Mouse (Mus musculus) neural tube, embryonic 13.5 days (tissue): Measurements from ENCODE around the gene Rnf114. TPM values are rescaled to one million over a fixed set of nuclear protein-coding genes. Genes with fewer than 3 reads are reported as not detected.

Experiments used
- ATAC-seq: fragments of 200-750 bp; cut with Nextera tagmentation; 2 replicates; pipeline ENCODE4 v1.8.0; 2017; ENCODE audit warnings: low read depth, mild to moderate bottlenecking, moderate TSS enrichment, moderate library complexity
- H3K27ac ChIP-seq: fragments of 300-500 bp; sonication (generic); replicated peaks from 2 replicates; pipeline ENCODE4 v1.5.1; 2015; ENCODE audit warnings: moderate library complexity, mild to moderate bottlenecking, inconsistent platforms
- H3K27me3 ChIP-seq: fragments of 300-500 bp; sonication (generic); 2 replicates; pipeline ENCODE4 v1.6.1; 2015; ENCODE audit warnings: mild to moderate bottlenecking, inconsistent platforms
- H3K36me3 ChIP-seq: fragments of 300-500 bp; sonication (generic); 2 replicates; pipeline ENCODE4 v1.6.1; 2015; ENCODE audit warnings: mild to moderate bottlenecking, inconsistent platforms
- H3K4me1 ChIP-seq: fragments of 300-500 bp; sonication (generic); replicated peaks from 2 replicates; pipeline ENCODE4 v1.6.1; 2015; ENCODE audit warnings: inconsistent platforms
- H3K4me2 ChIP-seq: fragments of 300-500 bp; sonication (generic); 2 replicates; pipeline ENCODE4 v1.6.1; 2015; ENCODE audit warnings: inconsistent platforms, mild to moderate bottlenecking, moderate library complexity
- H3K4me3 ChIP-seq: fragments of 300-500 bp; sonication (generic); 2 replicates; pipeline ENCODE4 v1.5.1; 2015; ENCODE audit warnings: mild to moderate bottlenecking, inconsistent platforms
- H3K9ac ChIP-seq: fragments of 300-500 bp; sonication (generic); 2 replicates; pipeline ENCODE4 v1.6.1; 2015; ENCODE audit warnings: moderate library complexity, mild to moderate bottlenecking, inconsistent platforms
- H3K9me3 ChIP-seq: fragments of 300-500 bp; sonication (generic); 2 replicates; pipeline ENCODE4 v1.6.1; 2016; ENCODE audit warnings: inconsistent platforms
- WGBS: fragments of 180-500 bp; shearing (Covaris S2); methylation state at CpG from one replicate; pipeline ENCODE4 v1.1.7; 2015; 5-methylcytosine and 5-hydroxymethylcytosine counted together
- polyA plus RNA-seq: library from polyadenylated mRNA; unstranded; fragments of >200 nt; fragmentation: Nextera tagmentation; extraction: Ambion mirVana; gene quantifications from 2 replicates; pipeline ENCODE4 v1.2.1, GENCODE M21; 2015

Gene Rnf114
- polyA plus RNA-seq, 1 experiment from 2014 or later = 128 TPM

DNA sequence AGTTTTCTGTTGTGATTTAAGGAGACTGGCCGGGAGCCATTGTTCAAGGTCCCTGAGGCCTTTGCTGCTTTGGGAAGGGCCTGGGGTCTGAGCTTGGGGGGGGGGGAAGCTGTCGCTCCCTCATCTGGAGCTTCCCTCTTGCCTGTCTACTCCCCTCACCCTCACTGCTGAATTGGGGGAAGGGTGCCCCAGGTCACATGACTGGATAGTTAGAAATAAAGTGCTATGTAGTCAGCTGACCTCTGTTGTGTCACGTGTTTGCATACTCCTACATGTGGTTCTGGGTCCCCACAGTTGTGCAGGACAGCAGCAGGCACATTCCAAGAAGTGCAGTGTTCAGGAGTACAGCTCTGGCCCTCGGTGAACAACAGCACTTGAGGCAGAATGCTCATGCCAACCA is 15.7 kb upstream of the Rnf114 start:
- Histone ChIP-seq H3K4me3 (no peak overlapping the region), H3K36me3 (peaks cover 50% of the 10 kb centered on the region), H3K9ac (0 out of 2 replicates have a peak overlapping the region, but pooled peaks have one; percentile 50), H3K27me3 (no peaks in the 10 kb centered on the region), H3K9me3 (no peaks in the 10 kb centered on the region), H3K4me1 (peaks cover 23% of the 10 kb centered on the region), H3K4me2 (peak overlapping the region; percentile 22), H3K27ac (peak overlapping the region; percentile 88)
- 71% methylated on average over 4 of the region's 4 CpGs for WGBS
- ATAC-seq = peak; percentile 25; the same call in 1 of the 2 replicates

DNA sequence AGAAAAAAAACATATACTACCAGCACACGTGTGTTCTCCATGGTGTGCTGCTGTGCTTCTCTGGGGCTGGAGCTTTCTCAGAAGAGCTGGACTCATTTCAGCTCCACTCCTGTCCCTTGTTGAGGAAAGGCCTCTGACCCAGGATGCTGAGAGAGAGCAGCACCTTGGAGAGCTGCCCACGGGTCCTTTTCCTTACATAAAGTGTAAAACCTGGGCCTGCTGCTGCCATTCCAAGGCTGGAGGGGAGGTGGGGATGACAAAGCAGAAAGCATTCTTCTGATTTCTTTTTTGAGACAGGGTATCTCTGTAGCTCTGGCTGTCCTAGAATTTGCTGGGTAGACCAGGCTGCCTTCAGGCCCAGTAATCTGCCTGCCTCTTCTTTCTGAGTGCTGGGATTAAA is 14.3 kb upstream of the Rnf114 start:
- Histone ChIP-seq H3K4me3 (no peak overlapping the region), H3K9ac (no peak overlapping the region), H3K4me2 (no peak overlapping the region), H3K9me3 (no peaks in the 10 kb centered on the region), H3K4me1 (peaks cover 23% of the 10 kb centered on the region), H3K27me3 (no peaks in the 10 kb centered on the region), H3K36me3 (peaks cover 51% of the 10 kb centered on the region), H3K27ac (no peak overlapping the region)
- ATAC-seq = no peak
- 46% methylated on average over 2 of the region's 2 CpGs for WGBS

DNA sequence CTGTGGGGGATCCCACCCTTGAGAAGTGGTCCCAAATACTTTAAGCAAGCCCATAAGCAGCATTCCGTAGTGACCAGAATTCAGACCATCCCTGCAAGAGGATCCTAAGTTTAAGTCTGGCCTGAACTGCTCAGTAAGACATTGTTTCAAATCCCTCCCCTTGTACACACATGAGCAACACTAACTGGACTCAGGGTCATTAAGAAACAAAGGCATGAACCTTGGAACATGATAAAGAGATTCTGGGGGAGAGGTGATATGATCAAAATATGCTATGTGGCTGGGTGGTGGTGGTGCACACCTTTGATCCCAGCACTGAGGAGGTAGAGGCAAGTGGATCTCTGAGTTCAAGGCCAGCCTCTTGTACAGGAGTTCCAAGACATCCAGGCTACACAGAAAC is 12.9 kb upstream of the Rnf114 start:
- H3K9me3 ChIP-seq = no peaks in the 10 kb centered on the region
- no peaks in the 10 kb centered on the region for H3K27me3 ChIP-seq
- H3K4me2 ChIP-seq = no peak overlapping the region
- H3K36me3 ChIP-seq = peaks cover 51% of the 10 kb centered on the region
- no peak overlapping the region for H3K9ac ChIP-seq
- H3K27ac ChIP-seq = no peak overlapping the region
- WGBS = 89% methylated on average over 1 of the region's 1 CpGs
- peaks cover 23% of the 10 kb centered on the region for H3K4me1 ChIP-seq
- no peak overlapping the region for H3K4me3 ChIP-seq
- ATAC-seq = no peak

DNA sequence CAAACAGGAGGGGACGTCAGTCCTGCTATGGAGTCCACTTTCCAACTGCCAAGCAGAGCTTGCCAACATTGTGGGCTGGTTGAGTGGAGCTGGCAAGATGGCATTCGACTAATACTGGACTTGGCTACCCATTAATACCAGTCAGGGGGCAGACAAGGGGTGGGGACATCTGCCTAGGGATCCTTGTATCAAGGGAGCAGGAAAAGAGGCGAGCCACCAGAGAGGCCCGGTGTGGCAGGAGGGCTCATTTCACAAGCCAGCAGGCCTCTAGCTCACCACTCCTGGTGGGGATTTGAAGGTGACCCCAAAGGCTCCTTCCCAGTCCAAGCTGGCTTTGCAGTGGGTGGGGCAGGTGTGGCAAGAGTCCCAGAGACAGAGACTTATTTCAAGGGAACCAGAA is 9.8 kb upstream of the Rnf114 start:
- peaks cover 52% of the 10 kb centered on the region for H3K36me3 ChIP-seq
- H3K27me3 ChIP-seq = no peaks in the 10 kb centered on the region
- no peak overlapping the region for H3K9ac ChIP-seq
- no peak overlapping the region for H3K4me2 ChIP-seq
- no peak overlapping the region for H3K4me3 ChIP-seq
- no peak for ATAC-seq
- 94% methylated on average over 4 of the region's 4 CpGs for WGBS
- H3K9me3 ChIP-seq = no peaks in the 10 kb centered on the region
- peaks cover 19% of the 10 kb centered on the region for H3K4me1 ChIP-seq
- H3K27ac ChIP-seq = no peak overlapping the region

DNA sequence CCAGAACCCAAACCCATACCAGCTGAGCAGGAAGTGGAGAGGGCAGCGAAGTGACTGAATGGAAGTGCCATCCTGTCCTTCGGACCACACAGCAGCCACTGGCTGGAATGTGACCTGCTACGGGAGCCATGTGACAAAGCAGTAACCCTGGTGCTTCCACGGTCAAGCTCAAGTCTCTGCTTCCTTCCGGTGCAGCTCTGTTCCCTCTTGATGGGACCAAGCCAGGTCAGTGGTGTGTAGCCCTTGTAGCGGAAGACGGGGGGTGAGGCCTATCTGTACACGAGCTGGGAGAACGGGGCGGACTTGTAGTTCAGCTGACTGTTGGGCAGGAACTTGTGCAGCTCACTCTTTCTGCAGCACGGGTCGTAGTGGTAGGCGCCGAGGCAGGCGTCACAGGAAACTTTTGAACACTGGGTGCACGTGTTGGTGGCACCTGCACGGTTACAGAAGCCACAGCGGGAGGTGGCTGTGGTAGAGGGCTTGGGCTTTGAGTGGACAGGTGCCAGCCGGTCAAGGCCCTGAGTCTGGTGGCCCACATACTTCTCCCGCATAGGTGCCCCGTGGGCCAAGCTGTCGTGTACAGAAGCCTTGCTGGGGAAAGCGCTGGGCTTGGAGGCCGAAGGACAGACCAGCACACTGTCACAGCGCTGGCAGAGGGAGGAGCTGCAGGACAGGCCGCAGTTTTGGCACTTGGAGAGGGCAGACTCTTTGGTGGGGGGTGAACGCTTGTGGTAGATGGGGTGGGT is 9.2 kb upstream of the Rnf114 start:
- WGBS = 94% methylated on average over 27 of the region's 27 CpGs
- Histone ChIP-seq H3K9ac (no peak overlapping the region), H3K27ac (no peak overlapping the region), H3K4me3 (no peak overlapping the region), H3K4me2 (no peak overlapping the region), H3K9me3 (no peaks in the 10 kb centered on the region), H3K27me3 (no peaks in the 10 kb centered on the region), H3K36me3 (peaks cover 52% of the 10 kb centered on the region), H3K4me1 (peaks cover 20% of the 10 kb centered on the region)
- no peak for ATAC-seq

DNA sequence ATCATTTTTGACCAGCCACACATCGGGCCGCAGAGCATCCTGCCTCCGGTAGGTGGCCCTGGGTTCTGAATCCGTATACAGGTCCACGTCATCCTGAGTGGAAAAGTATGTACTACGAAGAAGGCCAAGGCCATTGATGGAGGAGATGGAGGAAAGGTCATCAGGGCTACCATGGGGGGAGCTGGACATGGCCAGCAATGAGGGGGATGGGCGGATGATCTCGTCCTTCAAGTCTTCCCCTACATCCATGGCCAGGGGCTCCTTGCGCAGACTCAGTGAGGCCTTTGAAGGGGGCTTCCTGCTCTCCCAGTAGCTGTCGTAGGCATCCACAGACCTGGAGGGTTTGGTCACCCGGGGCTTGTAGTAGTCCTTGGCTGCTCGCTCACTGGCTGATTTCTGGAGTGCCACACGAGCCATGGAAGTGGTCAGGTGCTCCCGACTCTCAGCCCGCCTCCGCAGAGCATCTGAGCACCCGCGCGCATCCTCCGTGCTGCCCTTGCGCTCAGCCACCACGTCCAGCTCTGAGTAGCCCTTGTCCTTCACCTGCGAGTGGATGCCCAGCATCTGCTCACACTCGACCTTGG is 8.5 kb upstream of the Rnf114 start:
- H3K4me3 ChIP-seq = no peak overlapping the region
- H3K36me3 ChIP-seq = peaks cover 52% of the 10 kb centered on the region
- peaks cover 26% of the 10 kb centered on the region for H3K4me1 ChIP-seq
- H3K27ac ChIP-seq = no peak overlapping the region
- H3K9me3 ChIP-seq = no peaks in the 10 kb centered on the region
- no peak overlapping the region for H3K4me2 ChIP-seq
- no peak overlapping the region for H3K9ac ChIP-seq
- ATAC-seq = no peak
- WGBS = 94% methylated on average over 24 of the region's 24 CpGs
- H3K27me3 ChIP-seq = no peaks in the 10 kb centered on the region

DNA sequence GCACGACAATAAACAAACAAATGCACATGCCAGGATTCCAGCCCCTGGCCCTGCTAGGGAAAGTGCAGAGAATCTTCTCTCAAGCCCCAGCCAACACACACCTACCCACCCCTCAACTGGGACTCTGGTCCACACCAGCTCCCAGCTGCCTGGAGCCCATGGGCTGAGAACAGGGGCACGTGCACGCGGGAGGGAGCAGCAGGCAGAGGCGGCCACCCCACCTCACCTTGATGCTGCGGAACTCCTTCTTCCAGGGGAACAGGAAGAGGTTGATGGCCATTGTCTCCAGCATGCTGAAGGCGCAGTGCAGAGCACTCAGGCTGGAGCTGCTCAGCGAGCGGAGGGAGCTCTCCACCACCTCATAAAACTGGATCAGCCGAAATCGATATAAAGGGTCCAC is 7.5 kb upstream of the Rnf114 start:
- ATAC-seq = no peak
- 94% methylated on average over 11 of the region's 11 CpGs for WGBS
- no peaks in the 10 kb centered on the region for H3K9me3 ChIP-seq
- H3K4me1 ChIP-seq = peaks cover 31% of the 10 kb centered on the region
- H3K4me2 ChIP-seq = no peak overlapping the region
- H3K36me3 ChIP-seq = peaks cover 52% of the 10 kb centered on the region
- H3K4me3 ChIP-seq = no peak overlapping the region
- no peak overlapping the region for H3K9ac ChIP-seq
- no peaks in the 10 kb centered on the region for H3K27me3 ChIP-seq
- no peak overlapping the region for H3K27ac ChIP-seq

DNA sequence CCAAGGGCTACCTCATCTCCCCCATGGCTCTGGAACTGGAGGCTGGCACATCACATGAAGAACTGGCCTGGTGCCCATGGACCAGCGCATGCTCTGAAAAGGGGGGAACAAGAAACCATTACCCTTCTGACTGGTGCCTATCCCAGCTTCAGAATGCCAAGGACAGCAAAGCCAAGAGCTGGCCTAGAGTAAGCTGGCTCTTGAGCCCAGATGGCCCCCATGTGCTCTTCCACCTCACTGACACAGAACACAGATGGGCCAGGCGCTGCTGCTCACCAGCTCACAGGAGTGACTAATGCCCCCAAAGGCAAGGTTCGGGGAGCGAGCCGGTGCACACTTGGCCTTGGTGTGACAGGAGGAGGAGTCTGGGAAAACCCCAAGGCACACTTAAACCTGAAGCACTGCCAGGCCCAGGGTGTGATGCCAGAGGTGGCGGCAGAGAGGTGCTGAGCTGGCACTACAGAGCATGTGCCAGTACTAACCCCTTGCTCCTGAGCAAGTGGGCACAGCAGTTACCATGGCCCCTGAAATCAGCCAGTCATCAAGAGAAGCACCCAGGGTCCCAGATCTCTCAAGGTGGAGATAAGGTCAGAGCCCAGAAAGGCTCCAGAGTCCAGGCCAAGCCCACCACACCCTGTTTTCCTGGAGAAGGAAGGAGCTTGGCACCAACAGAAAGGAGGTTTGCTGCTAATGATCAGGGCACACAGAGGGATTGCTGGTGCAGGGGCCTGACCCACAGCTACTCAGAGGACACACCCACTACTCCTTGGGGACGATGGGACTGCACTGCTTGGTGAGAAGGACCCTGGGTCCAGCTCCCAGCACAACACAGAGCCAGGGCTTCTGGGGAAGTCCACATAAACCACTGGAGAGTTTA is 6.7 kb upstream of the Rnf114 start:
- peak overlapping the region; percentile 46; the same call in 1 of the 2 replicates for H3K27ac ChIP-seq
- H3K4me1 ChIP-seq = peaks cover 39% of the 10 kb centered on the region
- peaks cover 46% of the 10 kb centered on the region for H3K36me3 ChIP-seq
- WGBS = 71% methylated on average over 7 of the region's 7 CpGs
- ATAC-seq = peak; percentile 32; the same call in 1 of the 2 replicates
- H3K27me3 ChIP-seq = no peaks in the 10 kb centered on the region
- no peaks in the 10 kb centered on the region for H3K9me3 ChIP-seq
- peak overlapping the region; percentile 34; the same call in 1 of the 2 replicates for H3K9ac ChIP-seq
- H3K4me2 ChIP-seq = no peak overlapping the region
- H3K4me3 ChIP-seq = no peak overlapping the region

DNA sequence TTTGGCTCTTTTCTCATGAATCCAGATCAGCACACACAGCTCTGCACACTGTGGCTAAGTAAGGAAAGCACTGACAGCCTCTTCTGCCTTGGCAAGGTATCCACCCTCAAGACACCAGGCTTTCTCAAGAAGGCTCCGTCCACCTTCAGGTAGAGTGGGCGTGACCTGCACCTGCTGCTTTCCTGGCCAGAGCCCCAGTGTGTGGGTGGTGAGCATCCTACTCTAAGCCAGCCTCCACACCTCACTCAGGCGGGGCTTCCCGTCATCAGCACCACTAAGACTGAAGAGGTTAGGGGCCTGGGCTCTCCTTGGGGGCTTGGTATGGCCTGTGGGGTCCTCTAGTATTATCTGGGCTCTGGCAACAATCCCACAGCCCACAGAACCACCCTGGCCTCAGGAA is 5.9 kb upstream of the Rnf114 start:
- peak overlapping the region; percentile 34; the same call in 1 of the 2 replicates for H3K9ac ChIP-seq
- no peaks in the 10 kb centered on the region for H3K9me3 ChIP-seq
- no peaks in the 10 kb centered on the region for H3K27me3 ChIP-seq
- no peak overlapping the region for H3K4me2 ChIP-seq
- WGBS = 93% methylated on average over 4 of the region's 4 CpGs
- H3K4me3 ChIP-seq = no peak overlapping the region
- H3K27ac ChIP-seq = no peak overlapping the region
- peaks cover 47% of the 10 kb centered on the region for H3K4me1 ChIP-seq
- H3K36me3 ChIP-seq = peaks cover 42% of the 10 kb centered on the region
- ATAC-seq = no peak

DNA sequence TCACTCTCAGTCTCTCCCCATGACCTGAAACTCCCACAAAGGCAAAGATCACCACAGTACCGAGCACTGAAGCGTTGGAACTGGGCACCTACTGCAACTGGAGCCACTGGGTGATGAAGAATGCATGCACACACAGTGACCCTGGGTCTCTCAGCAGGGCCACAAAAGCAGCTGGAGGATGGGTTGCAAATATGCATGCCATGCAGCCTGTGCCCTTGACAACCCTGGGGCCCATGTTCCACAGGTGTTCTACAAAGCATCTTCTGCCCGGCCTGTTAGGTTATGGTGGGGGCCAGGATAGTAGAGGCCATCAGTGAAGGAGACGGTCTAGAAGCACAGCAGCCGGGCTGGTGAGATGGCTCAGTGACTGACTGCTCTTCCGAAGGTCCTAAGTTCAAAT is 4.9 kb upstream of the Rnf114 start:
- no peak overlapping the region for H3K4me2 ChIP-seq
- no peak overlapping the region for H3K4me3 ChIP-seq
- peaks cover 35% of the 10 kb centered on the region for H3K36me3 ChIP-seq
- ATAC-seq = no peak
- no peaks in the 10 kb centered on the region for H3K27me3 ChIP-seq
- H3K27ac ChIP-seq = no peak overlapping the region
- WGBS = 92% methylated on average over 6 of the region's 6 CpGs
- H3K9me3 ChIP-seq = no peaks in the 10 kb centered on the region
- H3K4me1 ChIP-seq = peaks cover 53% of the 10 kb centered on the region
- H3K9ac ChIP-seq = no peak overlapping the region

DNA sequence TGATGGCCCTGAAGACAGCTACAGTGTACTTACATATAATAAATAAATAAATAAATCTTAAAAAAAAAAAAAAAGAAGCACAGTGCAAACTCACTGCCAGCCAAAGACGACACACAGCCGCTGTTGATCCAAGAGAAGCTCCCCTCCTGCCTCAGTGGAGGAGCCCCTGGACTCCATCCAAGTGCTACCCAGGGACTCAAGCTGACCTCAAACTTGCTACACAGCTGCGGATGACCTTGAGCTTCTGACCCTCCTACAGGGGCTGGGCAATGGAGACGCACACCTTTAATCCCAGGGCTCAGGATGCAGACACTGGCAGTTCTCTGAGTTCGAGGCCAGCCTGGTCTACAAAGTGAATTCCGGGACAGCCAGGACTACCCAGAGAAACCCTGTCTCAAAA is 4.5 kb upstream of the Rnf114 start:
- Histone ChIP-seq H3K4me2 (no peak overlapping the region), H3K27ac (no peak overlapping the region), H3K9ac (no peak overlapping the region), H3K4me3 (no peak overlapping the region), H3K9me3 (no peaks in the 10 kb centered on the region), H3K36me3 (peaks cover 31% of the 10 kb centered on the region), H3K4me1 (peaks cover 53% of the 10 kb centered on the region), H3K27me3 (no peaks in the 10 kb centered on the region)
- ATAC-seq = no peak
- WGBS = 89% methylated on average over 6 of the region's 6 CpGs
